Mouse (Mus musculus) heart, embryonic 10.5 days (tissue): ENCODE results near the gene Armh3. TPM values are rescaled to one million over a fixed set of nuclear protein-coding genes. Genes with fewer than 3 reads are reported as not detected.
"Not testable (repeated sequence)": the region's sequence is repeated elsewhere in the genome, so short reads cannot be mapped to it uniquely, and the experiment has no call there.

Experiments
- DNase-seq: peaks from one replicate; pipeline ENCODE4 v3.0.0-alpha.2; 2017; ENCODE audit warnings: low spot score
- H3K27ac ChIP-seq: fragments of 300-500 bp; sonication (generic); 2 replicates; pipeline ENCODE4 v1.5.1; 2016; ENCODE audit warnings: mild to moderate bottlenecking
- H3K27me3 ChIP-seq: fragments of 300-500 bp; sonication (generic); 2 replicates; pipeline ENCODE4 v1.6.1; 2016; ENCODE audit warnings: mild to moderate bottlenecking; ENCODE audit not compliant: poor library complexity, insufficient read depth, severe bottlenecking
- H3K36me3 ChIP-seq: fragments of 300-500 bp; sonication (generic); 2 replicates; pipeline ENCODE4 v1.6.1; 2016; ENCODE audit warnings: mild to moderate bottlenecking, moderate library complexity
- H3K4me1 ChIP-seq: fragments of 300-500 bp; sonication (generic); 2 replicates; pipeline ENCODE4 v1.6.1; 2016; ENCODE audit warnings: mild to moderate bottlenecking
- H3K4me3 ChIP-seq: fragments of 300-500 bp; sonication (generic); 2 replicates; pipeline ENCODE4 v1.5.1; 2016; ENCODE audit warnings: mild to moderate bottlenecking, moderate library complexity
- H3K9me3 ChIP-seq: fragments of 300-500 bp; sonication (generic); 2 replicates; pipeline ENCODE4 v1.6.1; 2016; ENCODE audit warnings: mild to moderate bottlenecking, moderate library complexity
- WGBS: fragments of 180-500 bp; shearing (Covaris S2); methylation state at CpG from one replicate; pipeline ENCODE4 v1.1.7; 2016; 5-methylcytosine and 5-hydroxymethylcytosine counted together
- polyA plus RNA-seq: library from polyadenylated mRNA; unstranded; fragments of >200 nt; fragmentation: Nextera tagmentation; extraction: Ambion mirVana; gene quantifications from 2 replicates; pipeline ENCODE4 v1.2.1, GENCODE M21; 2016

Armh3 gene
- polyA plus RNA-seq, 1 experiment from 2014 or later: 16.6 TPM

- Histone ChIP-seq H3K36me3 (peaks cover 17% of the 10 kb centered on the region), H3K4me3 (no peak overlapping the region), H3K9me3 (no peaks in the 10 kb centered on the region), H3K4me1 (peaks cover 12% of the 10 kb centered on the region; the same call in 1 of the 2 replicates), H3K27me3 (no peaks in the 10 kb centered on the region), H3K27ac (no peak overlapping the region)
- WGBS: 92% methylated on average over 13 of the region's 13 CpGs
- DNase-seq: no peak
Observed at GRCm38 (mm10) chr19:45993981-45994737, 4.1 kb downstream of the Armh3 start.

- H3K9me3 ChIP-seq, DNase-seq, H3K4me3 ChIP-seq, H3K27ac ChIP-seq, H3K27me3 ChIP-seq: not testable (repeated sequence)
- 88% methylated on average over 6 of the region's 6 CpGs for WGBS
- Histone ChIP-seq H3K4me1 (peaks cover 12% of the 10 kb centered on the region; the same call in 1 of the 2 replicates), H3K36me3 (peaks cover 19% of the 10 kb centered on the region)
Observed at GRCm38 (mm10) chr19:45993441-45993840, 4.8 kb downstream of the Armh3 start.

- Histone ChIP-seq H3K4me3 (no peak overlapping the region), H3K27me3 (no peaks in the 10 kb centered on the region), H3K27ac (no peak overlapping the region; the same call in 1 of the 2 replicates), H3K4me1 (peaks cover 4% of the 10 kb centered on the region; the same call in 1 of the 2 replicates), H3K36me3 (peaks cover 26% of the 10 kb centered on the region), H3K9me3 (no peaks in the 10 kb centered on the region)
- no peak for DNase-seq
- WGBS: 91% methylated on average over 3 of the region's 3 CpGs
Observed at GRCm38 (mm10) chr19:45991171-45991570, 7.1 kb downstream of the Armh3 start.

- H3K9me3 ChIP-seq: no peaks in the 10 kb centered on the region
- H3K27ac ChIP-seq: no peak overlapping the region
- DNase-seq: no peak
- H3K36me3 ChIP-seq: peaks cover 9% of the 10 kb centered on the region; the same call in 1 of the 2 replicates
- H3K4me3 ChIP-seq: no peak overlapping the region
- peaks cover 4% of the 10 kb centered on the region; the same call in 1 of the 2 replicates for H3K4me1 ChIP-seq
- H3K27me3 ChIP-seq: no peaks in the 10 kb centered on the region
- 87% methylated on average over 3 of the region's 3 CpGs for WGBS
Observed at GRCm38 (mm10) chr19:45988238-45988637, 10.1 kb downstream of the Armh3 start.

GRCm38 (mm10) chr19:45984379-45984778 is 13.9 kb downstream of the Armh3 start:
- H3K4me3 ChIP-seq: no peak overlapping the region
- H3K27ac ChIP-seq: no peak overlapping the region
- H3K9me3 ChIP-seq: no peaks in the 10 kb centered on the region
- no peaks in the 10 kb centered on the region for H3K27me3 ChIP-seq
- no peaks in the 10 kb centered on the region for H3K4me1 ChIP-seq
- no peak for DNase-seq
- peaks cover 17% of the 10 kb centered on the region; the same call in 1 of the 2 replicates for H3K36me3 ChIP-seq

- H3K9me3 ChIP-seq: no peaks in the 10 kb centered on the region
- H3K27ac ChIP-seq: no peak overlapping the region
- H3K27me3 ChIP-seq: no peaks in the 10 kb centered on the region
- peaks cover 50% of the 10 kb centered on the region for H3K36me3 ChIP-seq
- H3K4me1 ChIP-seq: no peaks in the 10 kb centered on the region
- H3K4me3 ChIP-seq: no peak overlapping the region
- no peak for DNase-seq
- 47% methylated on average over 5 of the region's 5 CpGs for WGBS
Observed at GRCm38 (mm10) chr19:45960770-45961169, 37.5 kb downstream of the Armh3 start.

GRCm38 (mm10) chr19:45956736-45957135 is 41.6 kb downstream of the Armh3 start:
- WGBS: 88% methylated on average over 7 of the region's 7 CpGs
- Histone ChIP-seq H3K4me3 (no peak overlapping the region), H3K36me3 (peaks cover 40% of the 10 kb centered on the region), H3K9me3 (no peaks in the 10 kb centered on the region), H3K27ac (no peak overlapping the region), H3K27me3 (no peaks in the 10 kb centered on the region), H3K4me1 (no peaks in the 10 kb centered on the region)
- no peak for DNase-seq

- Histone ChIP-seq H3K27me3 (no peaks in the 10 kb centered on the region), H3K4me1 (no peaks in the 10 kb centered on the region), H3K36me3 (peaks cover 35% of the 10 kb centered on the region), H3K9me3 (no peaks in the 10 kb centered on the region), H3K27ac (no peak overlapping the region), H3K4me3 (no peak overlapping the region)
- DNase-seq: no peak
- 10% methylated on average over 3 of the region's 3 CpGs for WGBS
Observed at GRCm38 (mm10) chr19:45953286-45953685, 45.0 kb downstream of the Armh3 start.

GRCm38 (mm10) chr19:45949236-45949635 is 49.1 kb downstream of the Armh3 start:
- Histone ChIP-seq H3K4me1 (0 out of 2 replicates have a peak, but pooled peaks cover 2% of the 10 kb centered on the region), H3K9me3 (no peaks in the 10 kb centered on the region), H3K4me3 (no peak overlapping the region), H3K36me3 (peaks cover 38% of the 10 kb centered on the region), H3K27me3 (no peaks in the 10 kb centered on the region), H3K27ac (no peak overlapping the region)
- no peak for DNase-seq
- WGBS: 67% methylated on average over 6 of the region's 6 CpGs

GRCm38 (mm10) chr19:45947764-45948163 is 50.5 kb downstream of the Armh3 start:
- 0 out of 2 replicates have a peak, but pooled peaks cover 2% of the 10 kb centered on the region for H3K4me1 ChIP-seq
- H3K36me3 ChIP-seq: peaks cover 39% of the 10 kb centered on the region
- WGBS: 80% methylated on average over 2 of the region's 2 CpGs

GRCm38 (mm10) chr19:45947286-45947685 is 51.0 kb downstream of the Armh3 start:
- H3K4me1 ChIP-seq: 0 out of 2 replicates have a peak, but pooled peaks cover 2% of the 10 kb centered on the region
- no peak overlapping the region for H3K4me3 ChIP-seq
- 93% methylated on average over 2 of the region's 2 CpGs for WGBS
- no peak for DNase-seq
- no peaks in the 10 kb centered on the region for H3K27me3 ChIP-seq
- no peaks in the 10 kb centered on the region for H3K9me3 ChIP-seq
- peaks cover 39% of the 10 kb centered on the region for H3K36me3 ChIP-seq
- H3K27ac ChIP-seq: no peak overlapping the region

More at GRCm38 (mm10) chr19:45947764-45948163, 50.5 kb downstream of the Armh3 start:
- Histone ChIP-seq H3K27me3 (no peaks in the 10 kb centered on the region), H3K4me3 (no peak overlapping the region), H3K9me3 (no peaks in the 10 kb centered on the region), H3K27ac (no peak overlapping the region)
- no peak for DNase-seq

GRCm38 (mm10) chr19:45946541-45946940 is 51.7 kb downstream of the Armh3 start:
- Histone ChIP-seq H3K4me1 (0 out of 2 replicates have a peak, but pooled peaks cover 2% of the 10 kb centered on the region), H3K27me3 (no peaks in the 10 kb centered on the region), H3K9me3 (no peaks in the 10 kb centered on the region), H3K36me3 (peaks cover 39% of the 10 kb centered on the region), H3K27ac (no peak overlapping the region), H3K4me3 (no peak overlapping the region)
- WGBS: 90% methylated on average over 9 of the region's 9 CpGs
- no peak for DNase-seq

- no peak for DNase-seq
- peaks cover 39% of the 10 kb centered on the region for H3K36me3 ChIP-seq
- 0 out of 2 replicates have a peak, but pooled peaks cover 2% of the 10 kb centered on the region for H3K4me1 ChIP-seq
- H3K27me3 ChIP-seq: no peaks in the 10 kb centered on the region
- H3K4me3 ChIP-seq: no peak overlapping the region
- no peak overlapping the region for H3K27ac ChIP-seq
- no peaks in the 10 kb centered on the region for H3K9me3 ChIP-seq
- 88% methylated on average over 2 of the region's 2 CpGs for WGBS
Observed at GRCm38 (mm10) chr19:45945986-45946385, 52.3 kb downstream of the Armh3 start.
